Mouse (Mus musculus) liver, adult 2 months (tissue): ENCODE measurements at regions not wholly inside any gene's neighbourhood (a gene's known extent, or its start where the extent isn't known, plus 50 kb on each side); places are given as distances from the start of the nearest gene placed in this dataset.

Source experiments
- DNase-seq: peaks from one replicate; pipeline ENCODE4 v3.0.0-alpha.2; 2011; ENCODE audit warnings: low read depth, low spot score; ENCODE audit errors: extremely low read depth
- H3K27ac ChIP-seq: fragments of 200-500 bp; replicated peaks from 2 replicates; pipeline ENCODE4 v1.5.1; 2012; ENCODE audit warnings: low read depth, mild to moderate bottlenecking, control low read depth, inconsistent platforms, low read length; ENCODE audit not compliant: insufficient read depth
- H3K27me3 ChIP-seq: fragments of 200-500 bp; 2 replicates; pipeline ENCODE4 v1.6.1; 2012; ENCODE audit warnings: mild to moderate bottlenecking, moderate library complexity, low read length, inconsistent platforms; ENCODE audit not compliant: control insufficient read depth, insufficient read depth
- H3K36me3 ChIP-seq: fragments of 200-500 bp; 2 replicates; pipeline ENCODE4 v1.6.1; 2012; ENCODE audit warnings: low read length, inconsistent platforms; ENCODE audit not compliant: control insufficient read depth, insufficient read depth
- H3K4me1 ChIP-seq: fragments of 200-500 bp; 2 replicates; pipeline ENCODE4 v1.6.1; 2011; ENCODE audit warnings: low read length; ENCODE audit not compliant: control insufficient read depth, insufficient read depth
- H3K4me3 ChIP-seq: fragments of 200-500 bp; 2 replicates; pipeline ENCODE4 v1.5.1; 2011; ENCODE audit warnings: low read depth, mild to moderate bottlenecking, control low read depth, low read length, moderate library complexity; ENCODE audit not compliant: insufficient read depth
- H3K79me2 ChIP-seq: fragments of 200-500 bp; 2 replicates; pipeline ENCODE4 v1.6.1; 2012; ENCODE audit warnings: inconsistent platforms, mild to moderate bottlenecking, low read length, moderate library complexity; ENCODE audit not compliant: control insufficient read depth, insufficient read depth
- H3K9ac ChIP-seq: fragments of 200-500 bp; 2 replicates; pipeline ENCODE4 v1.6.1; 2012; ENCODE audit warnings: low read depth, mild to moderate bottlenecking, control low read depth, inconsistent platforms, low read length
- CTCF ChIP-seq: fragments of 200-500 bp; IDR thresholded peaks from 2 replicates; pipeline ENCODE4 v1.5.1; 2011; ENCODE audit warnings: low read depth, low read length, control low read depth
- POLR2A ChIP-seq: fragments of 200-500 bp; IDR thresholded peaks from 2 replicates; pipeline ENCODE4 v1.6.1; 2011; ENCODE audit warnings: low read length, control low read depth; ENCODE audit not compliant: insufficient read depth; ENCODE audit errors: extremely low read depth
- WGBS: fragments of 180-500 bp; shearing (Covaris S2); methylation state at CpG from one replicate; pipeline ENCODE4 v1.1.7; 2018; 5-methylcytosine and 5-hydroxymethylcytosine counted together

GRCm38 (mm10) chr12:70549296-70549695 is 96.4 kb downstream of the Tmx1 start:
- Histone ChIP-seq H3K4me3 (no peak overlapping the region), H3K79me2 (no peaks in the 10 kb centered on the region), H3K9ac (no peak overlapping the region), H3K4me1 (no peaks in the 10 kb centered on the region), H3K27me3 (no peaks in the 10 kb centered on the region), H3K27ac (no peak overlapping the region), H3K36me3 (no peaks in the 10 kb centered on the region)
- TF ChIP-seq CTCF: no peak
- TF ChIP-seq POLR2A: no peak
- 90% methylated on average over 9 of the region's 9 CpGs for WGBS
- DNase-seq: no peak

DNA sequence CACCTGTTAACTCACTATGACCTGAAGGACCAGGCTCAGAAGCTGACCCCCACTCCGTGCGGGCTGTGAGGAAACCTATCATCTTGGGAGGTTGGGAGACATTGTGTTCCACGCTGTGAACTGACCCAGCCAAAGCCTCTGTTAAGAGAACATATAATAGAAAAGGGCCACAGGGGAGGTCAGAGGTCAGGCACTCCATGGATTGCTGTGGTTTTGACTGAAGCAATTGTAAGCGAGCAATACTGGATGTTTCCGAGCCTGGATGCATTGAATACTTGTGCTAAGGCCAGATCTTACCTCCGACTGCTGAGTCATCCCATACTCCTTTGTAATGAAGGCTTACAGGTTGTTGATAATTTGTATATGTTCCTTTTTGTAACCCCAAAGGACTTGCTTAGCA is 101.0 kb downstream of the Tmx1 start:
- Histone ChIP-seq H3K27me3 (no peaks in the 10 kb centered on the region), H3K79me2 (no peaks in the 10 kb centered on the region), H3K4me1 (no peaks in the 10 kb centered on the region), H3K27ac (no peak overlapping the region), H3K4me3 (no peak overlapping the region), H3K9ac (no peak overlapping the region), H3K36me3 (no peaks in the 10 kb centered on the region)
- WGBS: 83% methylated on average over 6 of the region's 6 CpGs
- no peak for DNase-seq
- TF ChIP-seq POLR2A (no peak), CTCF (no peak)

GRCm38 (mm10) chr12:70554586-70554985 is 101.7 kb downstream of the Tmx1 start:
- TF ChIP-seq CTCF (no peak), POLR2A (no peak)
- DNase-seq: no peak
- Histone ChIP-seq H3K27me3 (no peaks in the 10 kb centered on the region), H3K79me2 (no peaks in the 10 kb centered on the region), H3K9ac (no peak overlapping the region), H3K27ac (no peak overlapping the region), H3K4me1 (no peaks in the 10 kb centered on the region), H3K36me3 (no peaks in the 10 kb centered on the region), H3K4me3 (no peak overlapping the region)
- 76% methylated on average over 7 of the region's 7 CpGs for WGBS

GRCm38 (mm10) chr12:70555723-70556122 is 102.8 kb downstream of the Tmx1 start:
- TF ChIP-seq CTCF: no peak
- no peak for TF ChIP-seq POLR2A
- WGBS: 68% methylated on average over 3 of the region's 3 CpGs
- H3K9ac ChIP-seq: no peak overlapping the region
- DNase-seq: peak; percentile 16
- H3K4me3 ChIP-seq: no peak overlapping the region
- no peaks in the 10 kb centered on the region for H3K27me3 ChIP-seq
- no peak overlapping the region for H3K27ac ChIP-seq
- no peaks in the 10 kb centered on the region for H3K79me2 ChIP-seq
- no peaks in the 10 kb centered on the region for H3K4me1 ChIP-seq
- no peaks in the 10 kb centered on the region for H3K36me3 ChIP-seq

DNA sequence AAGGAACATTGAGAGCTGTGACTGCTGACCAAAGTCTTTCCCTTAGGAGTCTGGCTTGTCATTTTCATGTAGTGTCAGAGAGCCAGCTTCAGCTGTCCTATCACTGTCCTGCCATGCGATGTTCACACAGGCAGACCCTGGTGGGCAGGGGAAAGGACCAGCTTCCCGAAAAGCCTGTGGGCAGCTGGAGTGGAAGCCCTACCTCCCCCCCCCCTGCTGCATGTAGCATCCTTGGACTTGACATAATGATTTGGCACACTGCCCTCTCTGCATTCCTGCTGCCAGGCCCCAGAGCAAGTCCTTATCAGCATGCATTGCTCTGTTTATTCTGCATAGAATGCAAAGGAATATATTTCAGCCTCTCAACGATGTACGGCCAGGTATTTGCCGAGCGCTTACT is 103.9 kb downstream of the Tmx1 start:
- Histone ChIP-seq H3K4me3 (no peak overlapping the region), H3K79me2 (no peaks in the 10 kb centered on the region), H3K4me1 (no peaks in the 10 kb centered on the region), H3K27ac (no peak overlapping the region), H3K27me3 (no peaks in the 10 kb centered on the region), H3K36me3 (no peaks in the 10 kb centered on the region), H3K9ac (no peak overlapping the region)
- 66% methylated on average over 6 of the region's 6 CpGs for WGBS
- TF ChIP-seq CTCF: no peak
- no peak for TF ChIP-seq POLR2A
- no peak for DNase-seq

DNA sequence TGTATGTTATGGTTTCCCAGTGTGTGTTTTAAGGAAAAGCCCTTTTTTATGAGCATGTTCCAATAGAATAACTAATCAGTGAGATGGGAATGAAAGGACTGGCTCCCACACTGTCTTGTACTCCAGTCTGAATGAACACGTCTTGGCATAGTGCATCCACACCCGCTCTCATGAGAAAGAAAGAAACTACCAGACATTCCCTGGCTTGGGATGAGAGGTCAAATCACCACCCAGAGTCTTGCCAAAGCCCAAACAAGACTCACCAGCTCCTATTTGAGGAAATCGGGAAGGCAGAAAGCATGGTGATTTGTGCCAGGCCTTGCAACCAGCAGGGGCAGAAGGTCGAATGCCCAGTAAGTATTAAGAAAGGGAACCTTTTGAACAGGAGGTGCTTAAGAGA is 110.6 kb downstream of the Tmx1 start:
- no peak overlapping the region for H3K4me3 ChIP-seq
- H3K36me3 ChIP-seq: no peaks in the 10 kb centered on the region
- no peak overlapping the region for H3K27ac ChIP-seq
- no peak for DNase-seq
- WGBS: 85% methylated on average over 4 of the region's 4 CpGs
- no peaks in the 10 kb centered on the region for H3K27me3 ChIP-seq
- H3K4me1 ChIP-seq: no peaks in the 10 kb centered on the region
- TF ChIP-seq CTCF (no peak), POLR2A (no peak)
- H3K79me2 ChIP-seq: no peaks in the 10 kb centered on the region
- H3K9ac ChIP-seq: no peak overlapping the region
